Mouse (Mus musculus) neural tube, embryonic 11.5 days (tissue): Measurements from ENCODE around the gene Nufip2. TPM values are rescaled to one million over a fixed set of nuclear protein-coding genes. Genes with fewer than 3 reads are reported as not detected.
A peak's percentile ranks its signal among the peaks of the same experiment; 100 is the strongest.

Source experiments
- ATAC-seq: fragments of 200-750 bp; cut with Nextera tagmentation; 2 replicates; pipeline ENCODE4 v1.8.0; 2017; ENCODE audit warnings: moderate number of reproducible peaks, mild to moderate bottlenecking, moderate TSS enrichment, moderate library complexity; ENCODE audit not compliant: insufficient read depth, low FRiP score, low TSS enrichment
- DNase-seq: peaks from one replicate; pipeline ENCODE4 v3.0.0-alpha.2; 2015; ENCODE audit warnings: low spot score
- H3K27ac ChIP-seq: fragments of 300-500 bp; sonication (generic); 2 replicates; pipeline ENCODE4 v1.5.1; 2014; ENCODE audit warnings: low read depth, mild to moderate bottlenecking, low read length
- H3K27me3 ChIP-seq: fragments of 300-500 bp; sonication (generic); 2 replicates; pipeline ENCODE4 v1.6.1; 2014; ENCODE audit warnings: mild to moderate bottlenecking, low read length, mixed read lengths; ENCODE audit not compliant: control insufficient read depth, insufficient read depth
- H3K36me3 ChIP-seq: fragments of 300-500 bp; sonication (generic); 2 replicates; pipeline ENCODE4 v1.6.1; 2014; ENCODE audit warnings: mild to moderate bottlenecking, low read length, moderate library complexity, mixed read lengths; ENCODE audit not compliant: control insufficient read depth, insufficient read depth
- H3K4me1 ChIP-seq: fragments of 300-500 bp; sonication (generic); 2 replicates; pipeline ENCODE4 v1.6.1; 2014; ENCODE audit warnings: low read length, mixed read lengths; ENCODE audit not compliant: control insufficient read depth, insufficient read depth
- H3K4me2 ChIP-seq: fragments of 300-500 bp; sonication (generic); 2 replicates; pipeline ENCODE4 v1.6.1; 2014; ENCODE audit warnings: low read depth, mild to moderate bottlenecking, moderate library complexity
- H3K4me3 ChIP-seq: fragments of 300-500 bp; sonication (generic); 2 replicates; pipeline ENCODE4 v1.5.1; 2014; ENCODE audit warnings: low read depth, low read length
- H3K9ac ChIP-seq: fragments of 300-500 bp; sonication (generic); 2 replicates; pipeline ENCODE4 v1.6.1; 2014; ENCODE audit warnings: mild to moderate bottlenecking, low read length
- H3K9me3 ChIP-seq: fragments of 300-500 bp; sonication (generic); 2 replicates; pipeline ENCODE4 v1.6.1; 2016; ENCODE audit warnings: low read length; ENCODE audit not compliant: control insufficient read depth
- WGBS: fragments of 180-500 bp; shearing (Covaris S2); extraction: QIAGEN DNeasy Blood & Tissue Kit; methylation state at CpG from one replicate; pipeline ENCODE4 v1.1.7; 2014; 5-methylcytosine and 5-hydroxymethylcytosine counted together
- polyA plus RNA-seq: library from polyadenylated mRNA; unstranded; fragments of >200 nt; fragmentation: Nextera tagmentation; extraction: Ambion mirVana; gene quantifications from 2 replicates; pipeline ENCODE4 v1.2.1, GENCODE M21; 2014

Gene Nufip2
- polyA plus RNA-seq, 1 experiment from 2014 or later = 3.8 TPM

DNA sequence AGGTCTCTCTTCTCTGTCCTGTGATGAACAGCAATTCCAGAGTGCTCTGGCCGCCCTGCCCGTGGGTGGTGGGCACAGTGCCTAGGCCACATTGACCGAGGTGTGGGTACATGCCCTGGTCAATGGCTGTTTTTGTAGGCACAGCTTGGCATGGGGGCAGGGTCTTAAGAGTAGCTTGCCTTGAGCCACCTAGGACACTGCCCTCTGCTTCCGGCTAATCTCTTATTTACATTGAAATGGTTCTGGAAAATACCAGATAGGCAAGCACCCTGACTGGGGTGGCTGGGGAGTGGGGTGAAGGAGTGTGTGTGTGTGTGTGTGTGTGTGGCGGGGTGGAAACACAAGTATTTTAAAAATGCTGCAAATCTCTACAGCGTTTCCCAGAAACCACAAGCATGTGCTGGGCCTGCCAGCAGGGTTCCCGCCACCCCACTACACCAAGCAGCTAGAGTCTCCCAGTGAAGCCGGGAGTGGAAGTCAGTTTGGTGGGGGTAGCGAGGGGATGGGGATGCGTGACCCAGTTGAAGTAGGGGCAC is 97.3 kb downstream of the Nufip2 start:
- Histone ChIP-seq H3K36me3 (no peaks in the 10 kb centered on the region), H3K9ac (no peak overlapping the region), H3K27me3 (no peaks in the 10 kb centered on the region), H3K4me1 (peaks cover 16% of the 10 kb centered on the region; the same call in 1 of the 2 replicates), H3K9me3 (no peaks in the 10 kb centered on the region), H3K4me2 (no peak overlapping the region), H3K27ac (no peak overlapping the region), H3K4me3 (no peak overlapping the region)
- 72% methylated on average over 10 of the region's 10 CpGs for WGBS
- no peak for ATAC-seq
- no peak for DNase-seq

DNA sequence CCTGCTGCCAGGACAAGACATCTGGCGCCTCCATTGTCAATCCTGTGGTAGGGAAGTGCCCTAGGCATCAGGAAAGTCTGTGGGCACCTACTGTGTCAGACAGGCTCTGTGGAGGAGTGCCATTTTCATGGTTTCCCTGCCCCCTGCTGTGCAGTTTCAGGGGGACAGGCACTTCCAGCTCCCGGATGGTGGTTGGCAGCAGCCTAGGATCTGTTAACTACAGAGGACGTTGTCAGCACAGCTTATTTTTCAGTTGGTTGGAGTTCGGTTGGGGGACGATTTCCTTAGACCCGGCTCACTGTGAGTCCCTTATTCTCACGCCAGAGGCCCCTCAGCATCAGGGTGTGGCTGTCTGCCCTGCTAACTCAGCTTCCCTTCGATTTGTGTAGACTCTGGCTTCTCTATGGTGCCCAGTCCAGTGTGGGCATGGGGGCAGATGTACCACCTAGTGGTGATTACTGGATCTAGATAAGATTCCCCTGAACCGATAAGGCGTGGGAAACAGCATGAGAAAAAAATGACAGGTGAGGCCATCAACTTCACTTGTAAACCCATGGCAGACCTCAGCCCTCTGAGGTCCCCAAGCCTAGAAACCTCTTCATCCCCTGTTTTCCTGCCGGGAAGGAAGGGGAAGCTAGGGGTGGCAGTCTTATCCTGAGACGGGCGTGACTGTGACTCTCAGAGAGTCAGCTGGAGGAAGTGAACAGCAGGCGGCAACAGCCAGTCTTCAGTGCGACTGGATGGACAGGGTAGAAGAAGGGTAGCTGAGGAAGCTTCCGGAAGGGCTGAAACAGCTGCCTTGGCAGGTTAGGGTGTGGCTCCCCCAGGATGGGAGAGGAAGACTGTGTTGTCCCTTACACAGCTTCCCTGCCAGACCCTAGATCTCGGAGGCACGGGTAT is 98.0 kb downstream of the Nufip2 start:
- H3K27me3 ChIP-seq = no peaks in the 10 kb centered on the region
- peaks cover 16% of the 10 kb centered on the region; the same call in 1 of the 2 replicates for H3K4me1 ChIP-seq
- no peak overlapping the region for H3K27ac ChIP-seq
- WGBS = 60% methylated on average over 18 of the region's 18 CpGs
- no peaks in the 10 kb centered on the region for H3K36me3 ChIP-seq
- no peaks in the 10 kb centered on the region for H3K9me3 ChIP-seq
- DNase-seq (no peak), ATAC-seq (no peak)
- H3K4me2 ChIP-seq = no peak overlapping the region
- no peak overlapping the region for H3K4me3 ChIP-seq
- no peak overlapping the region for H3K9ac ChIP-seq

DNA sequence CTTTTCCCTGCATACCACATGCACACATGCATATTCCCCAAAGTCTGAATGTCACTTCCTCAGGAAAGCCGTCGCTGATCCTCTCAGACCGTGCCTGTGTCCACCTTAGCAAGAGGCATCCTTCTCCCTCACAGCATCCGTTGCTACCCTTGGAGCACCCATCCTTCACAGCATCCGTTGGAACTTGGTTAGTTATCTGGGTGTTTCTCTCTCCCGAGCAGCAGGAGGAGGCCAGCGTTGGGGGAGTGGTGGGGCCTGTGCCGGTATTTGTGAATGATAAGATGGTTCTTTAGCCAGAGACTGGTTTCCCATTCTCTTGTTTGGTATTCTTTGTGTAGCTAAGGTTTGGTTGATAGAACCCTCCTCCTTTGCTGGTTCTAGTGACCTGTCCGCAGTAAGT is 98.9 kb downstream of the Nufip2 start:
- Histone ChIP-seq H3K27me3 (no peaks in the 10 kb centered on the region), H3K27ac (no peak overlapping the region), H3K4me3 (no peak overlapping the region), H3K36me3 (no peaks in the 10 kb centered on the region), H3K4me1 (peaks cover 16% of the 10 kb centered on the region; the same call in 1 of the 2 replicates), H3K9me3 (no peaks in the 10 kb centered on the region), H3K9ac (no peak overlapping the region), H3K4me2 (no peak overlapping the region)
- 81% methylated on average over 9 of the region's 9 CpGs for WGBS
- no peak for ATAC-seq
- no peak for DNase-seq

- peaks cover 16% of the 10 kb centered on the region; the same call in 1 of the 2 replicates for H3K4me1 ChIP-seq
- no peaks in the 10 kb centered on the region for H3K36me3 ChIP-seq
- no peak overlapping the region for H3K27ac ChIP-seq
- 16% methylated on average over 5 of the region's 5 CpGs for WGBS
- no peak overlapping the region for H3K4me3 ChIP-seq
- no peaks in the 10 kb centered on the region for H3K27me3 ChIP-seq
- ATAC-seq (no peak), DNase-seq (no peak)
- H3K4me2 ChIP-seq = no peak overlapping the region
- H3K9me3 ChIP-seq = no peaks in the 10 kb centered on the region
- H3K9ac ChIP-seq = no peak overlapping the region
These were observed 99.4 kb downstream of the Nufip2 start for GRCm38 (mm10) chr11:77785396-77785767.

DNA sequence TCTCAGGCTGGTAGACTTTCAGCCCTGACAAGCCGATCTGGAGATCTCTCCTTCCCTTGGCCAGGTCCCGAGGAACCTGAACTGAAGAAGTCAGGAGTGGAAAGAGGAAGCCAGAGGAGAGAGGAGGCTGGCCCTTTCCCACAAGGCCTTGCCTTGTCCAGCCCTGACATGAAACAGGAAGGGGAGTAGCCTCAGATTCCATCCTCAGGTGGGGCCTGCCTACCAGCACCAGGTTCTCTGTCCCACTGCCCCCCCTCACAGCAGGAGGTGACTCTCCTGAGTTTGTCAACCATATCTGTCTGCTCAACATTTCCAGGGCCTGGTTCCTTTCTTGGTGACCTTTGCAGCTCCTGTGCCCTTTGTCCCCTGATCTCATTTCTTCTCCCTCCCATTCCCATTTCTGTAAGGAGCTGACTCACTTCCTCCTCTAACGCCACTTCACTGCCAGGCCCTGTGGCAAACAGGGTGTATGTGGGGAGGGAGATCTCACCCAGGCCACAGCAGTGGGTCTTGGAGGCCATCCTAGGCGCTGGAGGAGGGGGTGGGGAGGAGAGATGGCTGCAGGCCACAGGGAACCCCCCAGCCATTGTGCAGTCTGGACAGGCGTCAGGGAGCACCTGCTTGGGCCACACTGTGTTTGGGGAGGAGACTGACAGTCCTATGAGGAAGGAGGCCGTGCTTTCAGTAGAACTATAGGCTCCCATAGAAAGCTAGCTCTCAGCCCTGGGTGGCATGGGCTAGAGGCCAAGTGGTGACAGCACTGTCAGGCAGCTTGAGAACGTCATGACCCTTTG is 100.0 kb downstream of the Nufip2 start:
- Histone ChIP-seq H3K9me3 (no peaks in the 10 kb centered on the region), H3K4me2 (no peak overlapping the region), H3K27me3 (no peaks in the 10 kb centered on the region), H3K4me3 (no peak overlapping the region), H3K27ac (no peak overlapping the region), H3K4me1 (peaks cover 14% of the 10 kb centered on the region; the same call in 1 of the 2 replicates), H3K9ac (no peak overlapping the region), H3K36me3 (no peaks in the 10 kb centered on the region)
- ATAC-seq (no peak), DNase-seq (no peak)
- 68% methylated on average over 7 of the region's 7 CpGs for WGBS

GRCm38 (mm10) chr11:77787707-77788106 is 101.8 kb downstream of the Nufip2 start, which contains the start of gene Gm10277:
TSS of gene Gm10277 (minus strand) at chr11:77787747.
- Histone ChIP-seq H3K27ac (no peak within 1 kb of the TSS), H3K4me1 (peaks cover 29% of the 10 kb centered on the region; the same call in 1 of the 2 replicates), H3K36me3 (no peaks in the 10 kb centered on the region), H3K27me3 (no peaks in the 10 kb centered on the region), H3K9me3 (no peaks in the 10 kb centered on the region), H3K4me3 (no peak within 1 kb of the TSS), H3K9ac (no peak within 1 kb of the TSS), H3K4me2 (no peak within 1 kb of the TSS)
- DNase-seq (no peak), ATAC-seq (no peak)
- 93% methylated on average over 5 of the region's 5 CpGs for WGBS

- ATAC-seq (no peak), DNase-seq (no peak)
- H3K4me1 ChIP-seq = peaks cover 26% of the 10 kb centered on the region; the same call in 1 of the 2 replicates
- H3K4me3 ChIP-seq = no peak overlapping the region
- no peak overlapping the region for H3K4me2 ChIP-seq
- no peaks in the 10 kb centered on the region for H3K36me3 ChIP-seq
- H3K27ac ChIP-seq = no peak overlapping the region
- no peaks in the 10 kb centered on the region for H3K9me3 ChIP-seq
- H3K27me3 ChIP-seq = no peaks in the 10 kb centered on the region
- H3K9ac ChIP-seq = no peak overlapping the region
- 84% methylated on average over 5 of the region's 5 CpGs for WGBS
These were observed 103.6 kb downstream of the Nufip2 start for GRCm38 (mm10) chr11:77789512-77789911.

- no peaks in the 10 kb centered on the region for H3K9me3 ChIP-seq
- no peaks in the 10 kb centered on the region for H3K36me3 ChIP-seq
- H3K4me2 ChIP-seq = no peak overlapping the region
- peak overlapping the region; percentile 54 for H3K27ac ChIP-seq
- no peaks in the 10 kb centered on the region for H3K27me3 ChIP-seq
- 53% methylated on average over 9 of the region's 9 CpGs for WGBS
- no peak overlapping the region for H3K4me3 ChIP-seq
- H3K9ac ChIP-seq = no peak overlapping the region
- peaks cover 22% of the 10 kb centered on the region; the same call in 1 of the 2 replicates for H3K4me1 ChIP-seq
- ATAC-seq (no peak), DNase-seq (no peak)
These were observed 104.3 kb downstream of the Nufip2 start for GRCm38 (mm10) chr11:77790286-77790685.
